Mouse (Mus musculus) hematopoietic stem cell, adult 5-6 weeks (primary cell): ENCODE data around the gene Leng8. TPM values are rescaled to one million over a fixed set of nuclear protein-coding genes. Genes with fewer than 3 reads are reported as not detected.
A peak's percentile ranks its signal among the peaks of the same experiment; 100 is the strongest.

Experiments
- ATAC-seq, 2 experiments: fragments of 125-278 bp in 1 of 2; replicated peaks in 1 of 2; 2 replicates each; pipeline ENCODE4 v1.8.0; 2016 to 2017; ENCODE audit warnings: inconsistent platforms in 2 of 2, mild to moderate bottlenecking in 2 of 2, moderate number of reproducible peaks in 2 of 2, low read depth in 1 of 2, moderate TSS enrichment in 1 of 2; ENCODE audit not compliant: low FRiP score in 2 of 2, poor library complexity in 2 of 2, severe bottlenecking in 2 of 2, insufficient read depth in 1 of 2, low TSS enrichment in 1 of 2
- total RNA-seq: library from RNA; stranded (forward); fragments of 172-1452, 232-1000 nt; gene quantifications from 2 replicates; pipeline ENCODE4 v1.2.3, GENCODE M21; 2017

Leng8 gene
- 33.4 and 52.8 TPM in 2 replicates for total RNA-seq

GRCm38 (mm10) chr7:4136771-4137531 is at the start of gene Leng8:
TSS of gene Leng8 (plus strand) at chr7:4137039.
- ATAC-seq: peak; percentile 95

- ATAC-seq: peak; percentile 41 to 44; a peak in 3 of 4 replicates
Measured at GRCm38 (mm10) chr7:4087238-4087895, 49.5 kb upstream of the Leng8 start.

GRCm38 (mm10) chr7:4087896-4088480 is 48.9 kb upstream of the Leng8 start:
- ATAC-seq: no peak

GRCm38 (mm10) chr7:4088679-4089078 is 48.2 kb upstream of the Leng8 start:
- ATAC-seq: 0 out of 4 replicates have a peak, but pooled peaks of 1 of the 2 experiments have one; percentile 7

- 0 out of 4 replicates have a peak, but pooled peaks of 1 of the 2 experiments have one; percentile 24 for ATAC-seq
Measured at GRCm38 (mm10) chr7:4091170-4091569, 45.7 kb upstream of the Leng8 start.

- no peak for ATAC-seq
Measured at GRCm38 (mm10) chr7:4098301-4098700, 38.5 kb upstream of the Leng8 start.

- no peak for ATAC-seq
Measured at GRCm38 (mm10) chr7:4098832-4099231, 38.0 kb upstream of the Leng8 start.

GRCm38 (mm10) chr7:4101144-4101543 is 35.7 kb upstream of the Leng8 start:
- ATAC-seq: no peak

- ATAC-seq: peak in 1 of 2 experiments; percentile 64; a peak in 1 of 4 replicates
Measured at GRCm38 (mm10) chr7:4103411-4103810, 33.4 kb upstream of the Leng8 start.

- ATAC-seq: no peak
Measured at GRCm38 (mm10) chr7:4111766-4112165, 25.1 kb upstream of the Leng8 start.

- ATAC-seq: no peak
Measured at GRCm38 (mm10) chr7:4117050-4117814, 19.6 kb upstream of the Leng8 start.

GRCm38 (mm10) chr7:4119344-4119902 is 17.4 kb upstream of the Leng8 start, which contains the start of gene Ttyh1:
TSS of gene Ttyh1 (plus strand) at chr7:4119408.
- ATAC-seq: 0 out of 4 replicates have a peak, but pooled peaks of 1 of the 2 experiments have one; percentile 22

GRCm38 (mm10) chr7:4119976-4120921 is 16.6 kb upstream of the Leng8 start:
- ATAC-seq: no peak

- ATAC-seq: no peak
Measured at GRCm38 (mm10) chr7:4122076-4122768, 14.6 kb upstream of the Leng8 start.

- ATAC-seq: no peak
Measured at GRCm38 (mm10) chr7:4122783-4123182, 14.1 kb upstream of the Leng8 start.

- no peak for ATAC-seq
Measured at GRCm38 (mm10) chr7:4123732-4124131, 13.1 kb upstream of the Leng8 start.
